Mouse (Mus musculus) liver, embryonic 14.5 days (tissue): ENCODE measurements at regions not wholly inside any gene's neighbourhood (a gene's known extent, or its start where the extent isn't known, plus 50 kb on each side); places are given as distances from the start of the nearest gene placed in this dataset.

Experiments used
- CTCF ChIP-seq: IDR thresholded peaks from 2 replicates; pipeline ENCODE4 v1.5.1; 2016; ENCODE audit warnings: antibody characterized with exemption, low read depth, control low read depth
- EP300 ChIP-seq: IDR thresholded peaks from 2 replicates; pipeline ENCODE4 v1.6.1; 2016; ENCODE audit warnings: antibody characterized with exemption, low read depth

DNA sequence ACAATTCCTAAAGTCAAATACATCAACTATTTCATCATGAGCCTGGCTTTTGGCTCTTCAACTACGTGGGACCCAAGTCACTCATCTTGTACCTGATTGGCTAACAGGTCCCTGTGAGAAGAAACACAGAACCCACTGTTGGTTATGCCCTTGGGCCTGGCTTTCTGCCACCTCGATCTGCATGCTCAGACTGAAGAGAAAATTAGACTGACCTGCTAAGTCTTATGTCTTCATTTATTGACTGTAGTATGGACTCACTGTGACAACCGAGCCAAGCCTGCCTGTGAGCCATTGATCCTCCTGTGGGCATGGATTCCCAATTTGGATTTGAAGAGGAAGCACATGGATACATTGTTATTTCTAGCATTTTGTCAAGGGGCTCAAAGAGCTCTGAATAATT, 166.3 kb upstream of the Sox2 start:
- TF ChIP-seq CTCF: no peak
- TF ChIP-seq EP300: no peak
